Mouse (Mus musculus) heart, embryonic 11.5 days (tissue): ENCODE results near the gene Mgat3. TPM values are rescaled to one million over a fixed set of nuclear protein-coding genes. Genes with fewer than 3 reads are reported as not detected.

ENCODE experiments used
- polyA plus RNA-seq: library from polyadenylated mRNA; unstranded; fragments of >200 nt; fragmentation: Nextera tagmentation; extraction: Ambion mirVana; gene quantifications from 2 replicates; pipeline ENCODE4 v1.2.1, GENCODE M21; 2014

Gene Mgat3
- polyA plus RNA-seq, 1 experiment from 2014 or later, result 2.1 TPM

Other genes starting within 250 kb of the Mgat3 start
- gene Cbx7, start 202.6 kb upstream of the Mgat3 start, polyA plus RNA-seq, result 0.72 and 1.1 TPM in 2 replicates
- 1.3 and 2.0 TPM in 2 replicates for gene Pdgfb, start 158.7 kb upstream of the Mgat3 start, polyA plus RNA-seq
- 15.2 and 20.7 TPM in 2 replicates for gene Syngr1, start 82.4 kb upstream of the Mgat3 start, polyA plus RNA-seq
- 861 and 879 TPM in 2 replicates for gene Rpl3, start 81.9 kb upstream of the Mgat3 start, polyA plus RNA-seq
- gene Tab1, start 40.6 kb upstream of the Mgat3 start, polyA plus RNA-seq, result 18.8 and 25.1 TPM in 2 replicates
- 26.8 and 29.5 TPM in 2 replicates for gene Mief1, start 60.3 kb downstream of the Mgat3 start, polyA plus RNA-seq
- gene AC140267.1, start 62.1 kb downstream of the Mgat3 start, polyA plus RNA-seq, result not detected in 2 replicates
- 90.2 and 94.4 TPM in 2 replicates for gene Atf4, start 81.5 kb downstream of the Mgat3 start, polyA plus RNA-seq
- 48.1 and 53.8 TPM in 2 replicates for gene Rps19bp1, start 90.6 kb downstream of the Mgat3 start, polyA plus RNA-seq
- 0.01 TPM in 1 of 2 replicates, not detected in the other for gene Cacna1i, start 113.5 kb downstream of the Mgat3 start, polyA plus RNA-seq